Mouse (Mus musculus): Measurements from ENCODE around the gene Tas1r1.
A peak's percentile ranks its signal among the peaks of the same experiment; 100 is the strongest.

Gene Tas1r1

DNA sequence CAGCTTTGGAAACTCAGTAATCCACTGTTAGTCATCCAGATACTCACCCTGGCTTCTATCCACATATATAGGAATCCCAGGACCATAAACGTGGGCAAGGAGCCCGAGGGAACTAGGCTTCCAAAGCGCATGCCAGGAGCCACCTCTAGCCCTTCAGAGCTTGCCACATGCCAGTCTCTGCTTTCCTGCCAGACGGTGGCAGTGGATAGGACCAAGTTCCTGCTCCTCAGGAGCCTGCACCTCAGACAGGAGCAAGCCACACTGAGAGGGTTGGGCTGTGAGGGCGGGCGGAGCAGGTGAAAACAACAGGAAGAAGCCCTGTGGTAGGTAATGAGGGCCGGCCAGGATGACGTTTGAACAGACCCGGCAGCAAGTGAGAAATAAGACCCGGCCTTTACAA is 52.5 kb downstream of the Tas1r1 start:
- no peak for DNase-seq

DNA sequence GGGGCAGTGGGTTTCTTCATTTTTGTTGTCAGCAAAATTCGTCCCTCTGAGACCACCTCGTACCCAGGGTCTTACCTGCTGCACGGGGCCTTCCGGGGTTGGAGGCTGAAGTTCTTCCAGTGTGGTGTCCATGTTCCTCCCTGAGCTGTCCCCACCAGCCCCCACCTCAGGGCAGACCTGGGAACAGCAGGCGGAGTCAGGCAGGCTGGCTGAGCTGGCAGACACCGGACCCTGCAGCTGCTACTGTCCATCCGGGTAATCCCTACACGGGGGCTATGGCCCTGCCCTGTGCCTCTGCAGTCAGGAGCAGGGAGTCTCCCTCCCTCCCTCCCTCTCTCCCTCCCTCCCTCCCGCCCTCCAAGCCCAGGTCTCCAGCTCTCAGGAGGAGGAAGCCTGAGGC is 54.8 kb downstream of the Tas1r1 start:
- DNase-seq = no peak

DNA sequence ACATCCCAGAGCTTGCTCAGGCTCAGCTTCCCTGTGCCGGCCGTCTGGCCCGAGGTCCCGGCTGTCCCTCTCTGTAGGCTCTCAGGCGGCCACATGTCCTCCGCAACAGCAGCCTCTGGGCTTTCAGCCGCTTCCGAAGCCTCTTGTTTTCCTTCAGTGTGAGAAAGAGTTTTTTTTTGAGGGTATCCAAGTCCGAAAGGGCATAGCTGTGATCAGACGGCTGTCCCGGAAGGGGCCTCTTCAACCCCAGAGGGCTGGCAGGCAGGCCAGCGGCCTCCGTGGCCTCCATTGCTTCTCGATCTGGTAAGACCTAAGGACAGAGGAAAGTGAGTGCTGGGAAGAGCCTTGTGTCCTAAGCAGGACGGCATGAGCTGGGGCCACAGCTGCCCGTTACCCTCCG is 55.3 kb downstream of the Tas1r1 start:
- DNase-seq = no peak

DNA sequence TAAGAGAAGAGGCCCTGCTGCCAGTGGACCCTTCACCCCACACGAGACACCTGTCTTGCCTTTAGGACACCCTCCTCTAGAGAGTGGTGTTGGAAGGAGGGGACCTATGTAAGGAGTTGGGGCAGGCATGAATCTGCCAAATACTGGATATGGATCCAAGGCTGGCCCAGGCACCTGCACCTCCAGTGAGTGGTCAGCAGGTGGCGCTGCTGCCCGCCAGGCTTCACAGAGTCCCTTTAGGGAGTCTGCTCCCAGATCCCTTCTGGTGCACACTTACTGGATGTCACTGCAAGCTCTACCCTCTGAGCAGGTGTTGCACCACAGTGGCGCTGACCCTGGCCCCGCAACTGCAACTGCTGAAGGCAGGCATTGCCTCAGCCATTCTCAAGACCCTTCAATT is 57.0 kb downstream of the Tas1r1 start:
- peak; percentile 98 for DNase-seq

DNA sequence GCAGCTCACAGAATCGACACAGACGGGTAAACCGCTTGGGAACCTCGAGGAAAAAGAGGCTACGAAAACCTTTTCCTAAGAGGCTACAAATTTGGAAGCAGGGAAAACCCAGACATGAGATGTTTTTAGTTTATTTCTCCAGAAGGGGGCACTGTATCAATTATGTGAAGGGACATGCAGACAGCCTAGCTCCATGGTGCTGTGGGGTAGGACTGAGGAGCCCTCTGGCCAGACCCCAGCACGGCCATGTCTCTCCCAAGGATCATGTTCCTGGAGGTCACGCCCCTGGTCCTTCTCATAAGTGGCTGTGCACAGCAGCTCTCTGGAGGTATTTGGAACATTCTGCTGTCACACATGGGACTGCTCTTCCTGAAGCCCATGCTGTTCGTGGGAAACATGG is 57.7 kb downstream of the Tas1r1 start:
- peak; percentile 89 for DNase-seq

Data from heart, adult 11 months (tissue).